Mouse (Mus musculus) heart, adult 10 weeks (tissue): ENCODE results near the gene Ankfn1. TPM values are rescaled to one million over a fixed set of nuclear protein-coding genes. Genes with fewer than 3 reads are reported as not detected.

Experiments
- polyA plus RNA-seq: library from polyadenylated mRNA; stranded (reverse); fragments of 350-450 nt; fragmentation: Illumina TruSeq; extraction: RNeasy Lipid Tissue Mini Kit (QIAGEN cat#74804); gene quantifications from one replicate; pipeline ENCODE4 v1.2.3, GENCODE M21; 2014; ENCODE audit warnings: low read depth, low replicate concordance

Gene Ankfn1
- not detected for polyA plus RNA-seq

DNA sequence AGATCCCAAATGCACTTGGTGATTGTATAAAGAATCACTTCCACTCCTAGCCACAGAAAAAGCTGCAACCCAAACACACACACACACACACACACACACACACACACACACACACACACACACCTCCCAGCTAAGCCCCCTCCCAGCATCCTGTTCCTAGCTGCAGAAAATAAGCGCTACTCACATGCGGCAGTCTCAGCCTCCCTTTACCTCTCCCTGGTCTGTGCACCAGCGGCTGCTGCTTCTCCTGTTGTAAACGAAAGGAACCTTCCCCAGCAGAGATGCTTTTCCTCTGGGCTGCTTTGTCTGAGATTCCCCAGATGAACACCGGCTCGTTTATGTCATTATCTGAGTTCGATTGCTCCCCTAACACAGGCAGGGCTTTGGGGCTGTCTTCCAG is at the start of gene Ankfn1:
Gene Ankfn1 (minus strand): TSS at position 223 of the 400 bp plus-strand sequence.

Other genes starting within 250 kb of the Ankfn1 start
- 4.9 TPM for gene Pctp, start 225.2 kb upstream of the Ankfn1 start, polyA plus RNA-seq